Mouse (Mus musculus) cerebellum, adult 2 months (tissue): ENCODE data around the gene Mettl9.

Experiments
- CTCF ChIP-seq: fragments of 200-500 bp; IDR thresholded peaks from 2 replicates; pipeline ENCODE4 v1.5.1; 2011; ENCODE audit warnings: low read depth, mild to moderate bottlenecking, control low read depth, low read length, moderate library complexity, borderline replicate concordance; ENCODE audit not compliant: insufficient read depth
- POLR2A ChIP-seq: fragments of 200-500 bp; IDR thresholded peaks from 2 replicates; pipeline ENCODE4 v1.6.1; 2011; ENCODE audit warnings: low read length, control low read depth, borderline replicate concordance; ENCODE audit not compliant: insufficient read depth

DNA sequence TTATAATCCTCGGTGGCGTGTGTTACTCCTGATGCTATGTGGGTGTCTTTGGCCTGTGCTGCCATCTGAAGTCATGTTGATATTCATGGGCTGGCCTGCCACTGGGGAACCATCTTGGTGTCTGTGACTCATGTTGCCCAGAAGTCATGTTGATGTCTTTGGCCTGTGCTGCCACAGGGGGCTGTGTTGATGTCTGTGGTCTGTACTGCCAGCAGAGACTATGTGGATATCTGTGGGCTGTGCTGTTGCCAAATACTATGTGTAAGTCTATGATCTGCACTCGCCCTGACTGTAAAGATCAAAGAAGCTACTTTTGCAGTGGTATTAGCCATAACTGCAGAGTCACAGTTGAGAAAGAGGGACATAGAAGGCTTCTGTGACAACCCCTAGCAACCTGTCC, 15.5 kb upstream of the Mettl9 start:
- TF ChIP-seq CTCF (no peak), POLR2A (no peak)
